Mouse (Mus musculus) adrenal gland, adult 18-20 months (tissue): Measurements from ENCODE around the gene Tsc22d1. TPM values are rescaled to one million over a fixed set of nuclear protein-coding genes. Genes with fewer than 3 reads are reported as not detected.

ENCODE experiments used
- DNase-seq, 2 experiments: peaks; one replicate each; pipeline ENCODE4 v3.0.0; 2021 to 2022; ENCODE audit warnings: low spot score in 2 of 2
- total RNA-seq, 2 experiments: library from RNA; stranded (reverse); gene quantifications; 1 replicate in 1 of 2; 2 replicates in 1 of 2; pipeline ENCODE4 v1.2.3; 2021

Tsc22d1 gene
- total RNA-seq, 2 experiments from 2014 or later: 945 to 1,401 TPM

DNA sequence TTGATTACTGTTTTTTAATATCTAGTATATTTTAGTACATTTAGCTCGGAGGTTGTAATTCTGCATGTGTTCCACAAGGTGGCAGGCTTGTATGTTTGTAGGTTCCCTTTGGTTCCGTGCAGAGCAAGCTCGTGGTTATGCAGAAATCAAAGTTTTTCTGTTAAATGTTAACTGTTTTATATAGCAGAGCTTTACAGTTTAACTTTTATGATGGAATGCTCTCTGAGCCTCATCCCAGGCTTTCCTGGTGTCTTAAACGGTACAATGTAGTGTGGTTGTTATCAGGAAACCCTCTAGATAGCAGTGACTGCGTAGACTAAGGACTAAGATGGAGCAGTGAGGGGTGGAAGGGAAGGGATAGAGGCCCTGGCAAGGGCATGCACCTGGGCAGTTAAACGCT lies 65.1 kb downstream of the Tsc22d1 start:
- DNase-seq: peak in 1 of 2 experiments; percentile 27

DNA sequence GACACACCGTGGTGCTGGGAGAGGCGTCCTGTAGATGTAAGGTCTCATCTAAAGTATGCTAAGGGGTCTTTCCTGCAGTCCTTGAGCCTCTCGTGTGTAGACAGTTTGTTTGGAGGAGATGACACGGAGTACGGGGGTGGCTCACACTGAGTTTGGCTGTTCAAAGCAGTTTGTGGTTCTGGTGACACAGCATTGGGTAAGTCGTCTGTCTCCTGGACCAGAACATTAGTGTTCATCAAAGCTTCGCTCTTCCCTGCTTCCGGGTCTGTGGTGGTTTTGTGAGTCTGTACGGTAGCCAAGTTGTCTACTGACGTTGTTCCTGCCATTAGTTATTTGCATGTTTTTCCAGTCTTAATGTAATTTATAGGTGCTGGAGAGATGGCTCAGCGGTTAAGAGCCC lies 65.7 kb downstream of the Tsc22d1 start:
- DNase-seq: no peak

DNA sequence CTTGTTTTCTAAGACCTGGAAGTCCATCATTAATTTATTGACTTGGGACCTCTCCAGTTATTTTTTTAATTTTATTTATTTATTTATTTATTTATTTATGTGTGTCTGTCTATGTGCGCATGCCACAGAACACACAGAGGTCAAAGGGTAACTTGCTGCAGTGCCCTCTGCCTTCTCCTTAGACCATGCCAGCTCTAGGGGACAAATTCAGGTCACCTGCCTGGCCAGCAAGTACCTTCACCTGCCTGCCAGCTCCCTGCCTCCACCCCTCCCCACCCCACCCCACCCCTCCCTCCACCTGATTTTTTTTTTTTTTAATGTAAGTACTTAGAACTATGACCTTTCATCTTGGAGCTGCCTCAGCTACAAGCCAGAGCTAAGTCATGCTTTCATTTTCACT lies 68.9 kb downstream of the Tsc22d1 start:
- DNase-seq: no peak

DNA sequence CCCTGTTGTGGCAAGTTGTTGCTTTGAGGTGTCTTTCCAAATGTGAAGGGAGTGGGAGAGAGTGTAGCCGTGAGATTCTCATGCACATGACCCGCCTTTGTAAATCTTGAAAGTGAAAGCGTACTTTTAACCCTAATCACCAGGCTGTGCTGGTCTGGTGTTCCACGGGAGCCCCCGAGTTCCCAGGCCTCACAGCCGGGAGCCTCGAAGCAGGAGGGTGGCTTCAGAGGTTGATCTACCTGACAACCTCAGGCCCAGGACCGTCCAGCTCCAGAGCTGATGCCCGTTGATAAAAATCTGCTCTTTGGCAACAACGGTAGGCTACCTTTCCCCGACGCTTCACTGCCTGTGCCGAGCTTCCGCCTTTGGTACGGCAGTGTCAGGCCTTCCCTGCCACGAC lies 72.8 kb downstream of the Tsc22d1 start:
- no peak for DNase-seq

DNA sequence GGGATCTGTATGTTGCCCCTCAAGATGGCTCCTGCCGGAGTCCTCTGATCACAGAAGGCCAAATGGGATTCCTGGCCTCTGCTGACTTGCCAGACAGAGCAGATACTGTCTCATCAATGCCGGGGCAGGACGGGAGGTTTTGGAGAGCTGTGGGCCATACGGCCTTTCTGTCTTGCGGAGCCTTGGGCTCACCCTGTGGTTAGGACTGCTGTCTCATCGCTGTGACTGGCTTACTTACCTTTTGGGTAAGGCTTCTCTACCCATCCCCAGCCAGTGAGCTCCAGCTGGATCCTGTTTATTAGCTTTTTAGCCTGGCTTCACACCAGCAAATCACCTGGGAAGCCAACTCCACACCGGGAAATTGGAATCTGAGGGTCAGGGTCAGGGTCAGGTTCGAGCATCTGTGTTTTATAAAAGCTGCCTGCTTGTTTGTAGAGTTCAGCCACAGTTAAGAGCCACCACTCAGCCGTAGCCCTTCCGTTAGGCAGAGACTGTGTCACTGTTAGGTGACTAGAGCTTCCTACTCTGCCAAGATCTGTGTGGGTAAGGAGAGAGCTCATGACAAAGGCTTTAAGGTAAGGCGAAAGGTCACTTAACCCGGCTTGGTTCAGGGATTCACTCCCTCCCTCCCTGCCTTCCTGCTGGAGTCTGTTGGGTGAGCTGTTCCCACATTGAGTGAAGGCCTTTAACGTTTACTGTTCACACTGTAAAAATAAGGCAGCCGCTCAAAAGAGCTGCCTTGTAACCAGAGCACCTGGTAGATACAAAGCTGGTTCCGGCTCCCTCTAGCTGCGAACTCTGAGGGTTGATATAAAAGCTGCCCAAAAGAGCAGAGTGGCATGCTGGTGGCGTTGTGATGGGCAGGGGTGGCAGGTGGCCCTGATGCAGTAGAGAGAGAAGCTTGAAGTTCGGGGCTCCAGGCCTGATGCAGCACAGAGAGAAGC lies 73.6 kb downstream of the Tsc22d1 start:
- no peak for DNase-seq

DNA sequence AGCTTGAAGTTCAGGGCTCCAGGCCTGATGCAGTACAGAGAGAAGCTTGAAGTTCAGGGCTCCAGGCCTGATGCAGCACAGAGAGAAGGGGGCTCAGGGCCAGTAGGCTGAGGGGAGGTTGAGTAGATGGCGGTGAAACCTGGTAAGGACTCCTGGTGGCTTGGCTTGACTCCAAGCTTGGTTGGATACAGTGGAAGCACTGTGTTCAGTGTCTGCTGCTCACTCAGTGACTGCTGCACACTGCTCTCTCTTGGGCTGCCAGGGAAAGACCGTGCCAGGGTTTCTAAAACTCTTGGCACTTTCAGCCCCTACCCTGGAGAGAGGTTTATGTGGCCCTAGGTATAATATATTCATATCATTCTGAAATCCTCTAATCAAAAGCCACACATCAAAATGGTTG lies 74.4 kb downstream of the Tsc22d1 start:
- no peak for DNase-seq

DNA sequence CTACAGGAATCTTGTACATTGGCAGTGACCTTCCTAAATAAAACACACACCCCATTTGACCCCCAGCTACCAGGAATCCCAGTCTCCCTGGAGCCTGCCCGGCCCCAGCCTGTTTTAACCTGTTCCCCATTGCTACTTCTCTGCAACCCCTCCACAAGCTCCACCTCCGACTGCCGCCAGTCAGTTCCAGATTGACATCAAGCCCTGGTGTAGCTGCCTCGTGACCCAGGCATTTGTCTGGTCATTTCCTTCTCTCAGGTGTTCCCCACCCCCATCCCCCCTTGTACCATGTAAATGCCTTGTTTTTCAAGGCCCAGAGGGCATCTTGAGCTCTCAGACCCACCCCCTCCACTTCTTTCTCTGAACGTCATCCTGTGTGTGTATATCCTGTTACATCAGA lies 80.3 kb downstream of the Tsc22d1 start:
- DNase-seq: no peak

DNA sequence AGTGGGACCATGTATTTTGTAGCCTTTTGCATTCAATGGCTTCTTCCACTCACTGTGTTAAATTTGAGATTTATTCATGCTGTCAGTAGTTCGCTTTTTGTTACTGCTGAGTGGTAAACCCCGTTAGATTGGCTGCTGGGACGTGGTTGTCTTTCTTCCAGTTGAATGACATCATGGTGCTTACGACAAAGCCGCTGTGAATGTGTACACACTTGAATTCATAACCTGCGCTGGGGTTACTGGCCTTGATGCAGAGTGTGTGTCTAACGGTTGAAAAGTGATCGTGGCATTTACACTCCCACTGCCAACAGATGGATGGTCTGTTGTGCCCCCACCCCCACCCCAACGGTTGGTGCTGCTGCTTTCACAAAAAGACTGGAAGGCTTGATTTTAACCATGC lies 82.4 kb downstream of the Tsc22d1 start:
- DNase-seq: no peak

DNA sequence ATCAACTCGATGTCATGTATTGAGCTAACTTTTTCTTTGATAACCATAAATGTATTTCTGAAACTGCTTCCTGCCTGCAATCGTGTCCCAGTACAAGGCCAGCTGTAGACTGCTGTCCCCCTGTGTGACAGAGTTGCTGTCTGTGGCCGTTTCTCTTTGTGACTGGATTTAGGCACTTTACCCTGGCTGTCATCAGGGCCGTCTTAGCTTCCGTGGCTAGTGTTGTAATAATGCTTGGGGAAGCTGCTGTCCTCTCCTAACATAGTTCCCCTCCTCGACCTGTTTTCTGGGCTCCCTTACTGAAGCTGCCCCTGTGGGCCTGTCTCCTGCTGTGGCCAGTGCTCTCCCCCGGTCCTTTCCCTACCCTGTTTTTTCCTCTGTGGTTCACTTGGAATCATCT lies 83.4 kb downstream of the Tsc22d1 start:
- DNase-seq: no peak

DNA sequence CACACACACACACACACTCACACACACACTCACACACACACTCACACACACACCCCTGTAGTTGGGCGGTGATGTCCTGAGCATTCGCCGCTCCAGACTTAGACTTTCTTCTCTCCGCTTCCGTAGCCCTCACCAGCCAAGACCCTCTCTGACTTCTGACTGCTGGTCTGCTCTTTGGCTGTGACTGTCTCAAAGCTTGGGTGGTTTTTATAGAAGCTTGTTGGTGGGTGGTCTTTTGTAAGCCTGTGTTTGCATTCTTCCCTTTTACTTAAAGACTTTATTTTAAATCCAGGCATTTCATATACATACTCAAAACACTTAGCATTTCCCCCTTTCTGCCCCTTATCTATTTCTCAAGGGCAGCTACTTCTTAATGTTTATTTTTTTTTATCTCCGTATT lies 84.7 kb downstream of the Tsc22d1 start:
- no peak for DNase-seq

DNA sequence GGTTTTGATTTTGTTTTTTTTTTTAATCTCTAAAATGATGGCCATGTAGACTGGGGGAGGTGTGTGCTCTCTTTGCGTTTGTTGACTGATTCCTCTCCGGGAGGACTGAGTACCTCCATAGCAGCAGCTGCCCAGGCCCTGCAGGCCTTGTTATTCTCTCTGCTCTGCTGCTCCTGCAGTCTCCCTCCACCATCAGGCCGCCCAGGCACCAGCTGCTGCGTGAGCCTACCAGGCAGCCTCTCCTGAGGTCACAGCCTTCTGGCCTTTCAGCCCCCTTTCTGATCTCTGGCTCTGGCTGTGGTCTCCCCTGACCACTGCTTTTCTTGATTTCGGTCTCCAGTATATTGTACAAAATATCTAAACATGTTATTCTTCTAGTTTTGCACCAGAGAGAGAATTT lies 85.3 kb downstream of the Tsc22d1 start:
- DNase-seq: no peak

DNA sequence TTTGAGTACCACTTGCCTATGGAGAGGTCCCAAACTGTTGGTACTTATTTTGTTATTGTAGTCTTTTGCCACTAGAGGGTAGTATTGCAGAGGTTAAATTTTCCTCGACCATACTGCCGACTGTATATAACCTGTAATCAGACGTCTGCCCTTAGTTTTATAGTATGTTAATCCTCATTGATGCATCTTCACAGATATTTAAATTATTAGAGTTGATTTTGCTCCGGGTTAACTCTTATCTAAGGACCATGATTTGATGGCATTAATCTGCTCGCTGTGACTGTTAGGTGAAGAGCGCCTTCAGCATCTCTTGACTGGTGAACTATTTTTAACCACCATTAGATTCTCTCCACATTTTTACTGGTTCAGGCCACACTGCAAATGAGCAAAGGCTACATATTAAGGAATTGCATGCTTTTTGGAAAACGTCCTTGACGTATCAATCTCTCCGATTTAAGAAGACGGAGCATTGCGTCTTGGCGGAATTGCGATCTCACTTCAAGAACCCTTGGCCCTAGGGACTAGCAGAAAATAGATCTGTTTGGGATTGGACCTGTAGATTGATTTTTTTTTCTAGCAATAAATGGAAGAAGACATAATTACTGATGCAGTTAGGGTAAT lies 88.6 kb downstream of the Tsc22d1 start:
- no peak for DNase-seq

DNA sequence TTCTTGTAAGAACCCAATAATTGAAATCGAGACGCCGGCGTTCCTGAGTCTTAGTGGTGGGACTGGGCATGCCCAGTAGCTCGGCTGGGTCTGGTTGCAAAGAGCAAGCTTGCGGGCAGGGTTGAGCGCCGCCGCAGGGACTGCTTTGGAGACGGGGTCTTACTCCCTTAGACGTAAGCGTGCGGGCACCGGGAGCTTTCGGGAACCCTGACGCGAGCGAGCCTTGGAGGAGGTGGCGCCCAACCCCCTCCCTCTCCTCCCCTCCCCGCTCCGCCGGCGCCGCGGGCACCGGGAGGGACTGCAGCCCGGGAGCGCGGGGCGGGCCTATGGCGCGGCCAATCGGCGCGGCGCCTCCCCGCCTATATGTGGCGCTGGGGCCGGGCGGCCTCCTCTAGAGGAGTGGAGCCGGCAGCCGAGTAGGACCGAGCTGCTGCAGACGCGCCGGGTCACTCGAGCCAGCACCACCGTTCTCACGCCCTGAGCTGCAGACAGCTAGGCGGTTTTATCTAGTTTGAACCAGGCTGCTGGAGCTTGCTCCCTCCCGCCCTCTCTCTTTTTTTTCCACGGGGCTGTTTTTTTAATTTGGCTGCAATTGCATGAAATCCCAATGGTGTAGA lies 89.5 kb downstream of the Tsc22d1 start:
- peak; percentile 98 to 99 for DNase-seq

DNA sequence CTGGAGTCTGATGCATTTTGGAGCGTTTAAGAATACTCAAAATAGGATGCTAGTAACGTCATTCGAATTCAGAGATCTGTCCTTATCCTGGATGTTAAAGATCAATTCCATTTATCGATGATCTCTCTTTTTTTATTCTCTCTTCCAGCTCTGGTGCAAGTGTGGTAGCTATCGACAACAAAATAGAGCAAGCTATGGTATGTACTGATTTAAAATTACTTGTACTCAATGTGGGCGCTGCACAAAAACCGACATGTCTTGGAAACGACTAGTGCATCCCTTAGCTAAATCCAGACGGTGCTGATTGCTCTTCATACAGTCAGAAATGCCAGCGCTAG lies 90.3 kb downstream of the Tsc22d1 start:
- DNase-seq: no peak

DNA sequence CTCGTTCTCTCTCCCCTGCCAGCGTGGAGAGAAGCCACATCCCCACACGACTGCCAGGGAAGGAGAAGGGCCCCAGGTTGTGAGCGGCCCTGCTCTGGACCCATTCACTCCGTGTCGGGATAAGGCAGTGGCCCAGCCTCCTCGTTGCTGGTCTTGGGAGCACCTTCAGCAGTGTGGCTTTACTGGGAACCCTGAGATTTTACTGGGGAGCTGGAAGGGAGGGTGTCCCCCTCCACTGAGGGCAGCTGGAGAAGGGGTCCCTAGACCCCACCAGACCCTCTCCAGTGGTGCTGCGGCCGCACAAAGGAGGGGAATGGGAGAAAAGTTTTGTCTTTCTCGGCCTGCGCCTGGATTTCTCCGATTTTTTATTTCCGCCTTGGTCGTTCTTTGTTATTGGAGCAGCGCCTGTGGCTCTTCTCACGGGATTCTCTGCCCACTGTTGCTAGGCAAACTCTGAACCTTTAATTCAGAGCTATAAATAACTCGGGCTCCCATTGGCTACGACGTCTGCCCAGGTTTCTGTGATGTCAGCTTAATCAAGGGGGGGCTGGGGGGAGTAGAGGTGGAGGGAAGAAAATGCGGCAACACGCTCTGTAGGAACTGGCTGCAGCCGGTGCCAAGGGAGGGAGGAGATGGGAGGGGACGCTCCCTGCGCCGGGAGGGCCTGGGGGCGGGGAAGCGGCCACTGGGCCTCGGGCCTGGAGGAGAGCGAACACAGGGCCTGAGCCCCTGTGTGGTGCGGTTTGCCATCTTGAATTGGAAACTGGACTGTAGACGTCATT lies 90.9 kb downstream of the Tsc22d1 start:
- DNase-seq: peak; percentile 75 to 81

DNA sequence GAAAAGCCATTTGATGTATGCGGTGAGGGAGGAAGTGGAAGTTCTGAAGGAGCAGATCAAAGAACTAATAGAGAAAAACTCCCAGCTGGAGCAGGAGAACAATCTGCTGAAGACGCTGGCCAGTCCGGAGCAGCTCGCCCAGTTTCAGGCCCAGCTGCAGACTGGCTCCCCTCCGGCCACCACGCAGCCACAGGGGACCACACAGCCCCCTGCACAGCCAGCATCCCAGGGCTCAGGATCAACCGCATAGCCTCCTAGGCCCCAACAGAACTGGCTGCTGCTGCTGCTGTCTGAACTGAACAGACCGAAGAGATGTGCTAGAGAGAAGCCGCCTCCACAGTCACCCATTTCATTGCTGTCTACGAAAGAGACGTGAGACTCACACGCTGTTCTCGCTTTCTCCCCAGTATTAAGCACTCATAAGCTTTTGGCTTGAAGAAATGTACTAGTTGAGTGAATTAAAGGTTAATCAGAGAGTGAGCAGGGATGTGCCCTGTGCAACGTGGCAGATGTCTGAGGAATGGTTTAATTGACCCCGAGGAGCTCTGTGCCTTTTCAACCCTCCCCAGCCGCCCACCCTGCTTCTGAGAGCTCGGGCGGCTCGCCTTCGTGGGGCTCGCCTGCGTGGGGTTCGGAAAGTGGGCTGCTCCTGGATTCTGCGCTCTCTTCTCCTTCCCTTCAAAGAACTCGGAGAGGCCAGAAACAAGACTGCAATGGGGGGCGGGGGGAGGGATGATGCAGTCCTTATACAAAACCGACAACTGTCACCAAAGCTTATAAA lies 91.9 kb downstream of the Tsc22d1 start:
- peak in 1 of 2 experiments; percentile 31 for DNase-seq

DNA sequence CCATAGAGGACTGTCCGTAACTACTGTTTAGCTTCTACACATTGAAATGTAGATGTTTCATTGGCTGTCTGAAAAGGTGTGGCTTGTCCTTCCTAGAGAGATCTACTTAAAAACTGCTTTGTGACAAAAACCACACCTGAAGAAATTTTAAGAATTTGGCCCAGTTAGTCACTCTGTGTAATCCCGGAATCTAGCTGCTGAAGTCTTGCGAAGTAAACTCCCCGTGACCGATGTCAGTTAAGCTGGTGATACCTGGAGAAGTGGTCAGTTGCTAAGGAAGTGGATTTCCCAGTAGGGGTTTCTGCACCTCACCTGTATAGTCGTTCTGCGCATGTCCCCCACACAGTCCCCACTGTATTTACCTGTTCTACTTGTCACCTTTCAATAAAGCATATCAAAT lies 92.6 kb downstream of the Tsc22d1 start:
- no peak for DNase-seq

DNA sequence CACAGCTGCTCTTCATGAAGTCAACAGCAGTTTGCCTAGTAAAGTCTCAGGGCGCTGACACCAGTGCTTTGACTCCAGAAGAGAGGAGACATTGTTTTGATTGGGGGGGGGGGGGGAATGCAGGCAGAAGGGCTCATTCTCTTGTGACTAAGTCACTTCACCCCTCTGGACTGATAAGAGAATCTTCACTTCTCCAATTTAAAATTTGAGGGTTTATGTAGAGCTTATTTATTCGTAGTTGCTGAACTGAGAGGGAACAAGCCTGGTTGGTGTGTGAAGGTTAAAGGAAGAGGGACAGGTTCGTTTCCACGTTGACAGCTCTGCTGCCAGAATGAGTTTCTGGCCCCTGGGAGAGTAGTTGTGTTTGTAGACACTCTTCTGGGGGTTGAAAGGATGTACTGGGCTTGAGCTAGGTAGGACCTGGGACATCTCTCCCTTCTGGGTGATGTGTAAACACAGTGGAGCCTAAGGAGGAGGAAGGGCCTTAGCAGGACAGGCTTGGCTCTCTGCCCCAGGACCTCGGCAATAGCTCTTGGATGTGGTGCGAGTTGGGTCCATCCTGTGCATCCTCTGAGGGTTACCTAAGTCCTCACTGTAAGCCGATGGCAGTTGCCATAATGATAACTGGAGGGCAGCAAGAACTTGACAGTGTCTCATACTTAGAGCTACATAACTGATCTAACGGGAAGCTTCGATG lies 93.2 kb downstream of the Tsc22d1 start:
- no peak for DNase-seq

DNA sequence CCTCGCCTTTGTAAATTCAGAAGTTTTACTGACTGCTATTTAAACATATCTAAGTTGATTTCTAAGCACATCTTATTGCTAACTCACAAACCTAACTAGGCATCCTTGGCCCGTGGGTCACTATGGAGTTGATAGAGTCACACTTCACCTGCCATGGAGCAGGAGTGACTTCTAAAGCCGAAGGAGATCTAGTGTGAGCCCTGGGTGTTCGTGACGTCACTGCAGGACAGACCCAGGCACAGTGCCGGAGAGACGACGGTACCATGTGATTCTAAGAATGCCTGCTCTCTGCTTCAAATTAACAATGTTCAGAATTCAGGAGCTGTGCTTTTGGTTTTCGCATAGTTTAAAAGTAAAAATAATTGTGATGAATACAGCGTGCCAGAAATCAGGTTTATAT lies 93.9 kb downstream of the Tsc22d1 start:
- DNase-seq: no peak

DNA sequence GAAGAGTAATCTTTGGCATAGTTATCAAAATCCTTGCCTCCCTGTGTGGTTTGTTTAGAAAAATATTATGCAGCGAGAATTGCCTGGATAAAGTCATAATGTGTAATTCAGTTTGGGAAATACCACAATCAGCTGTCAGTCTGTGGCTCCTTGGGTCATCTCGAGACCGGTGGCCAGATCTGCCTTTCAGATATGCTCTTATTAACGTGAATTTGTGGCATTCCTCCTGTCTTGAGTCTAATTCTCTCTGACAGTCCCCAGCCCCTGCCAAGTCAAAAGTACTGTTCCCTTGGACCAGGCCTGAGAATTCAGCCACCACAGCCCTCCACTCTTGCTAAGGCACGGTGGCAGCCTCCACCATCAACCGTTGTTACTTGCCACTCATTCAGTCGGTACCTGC lies 97.2 kb downstream of the Tsc22d1 start:
- no peak for DNase-seq
